Mouse (Mus musculus) R1 (cell line): ENCODE measurements at regions not wholly inside any gene's neighbourhood (a gene's known extent, or its start where the extent isn't known, plus 50 kb on each side); places are given as distances from the start of the nearest gene placed in this dataset.

Experiments
- DNase-seq: peaks from one replicate; pipeline ENCODE4 v3.0.0-alpha.2; 2018; ENCODE audit warnings: low read depth, low spot score

- DNase-seq = no peak
Observed at GRCm38 (mm10) chr6:140231537-140231936, 190.3 kb upstream of the Plcz1 start.

GRCm38 (mm10) chr6:140229295-140229694 is 188.0 kb upstream of the Plcz1 start:
- DNase-seq = no peak

- DNase-seq = no peak
Observed at GRCm38 (mm10) chr6:140228741-140229140, 187.5 kb upstream of the Plcz1 start.

- DNase-seq = no peak
Observed at GRCm38 (mm10) chr6:140222534-140223324, 181.5 kb upstream of the Plcz1 start.

GRCm38 (mm10) chr6:140221653-140222272 is 180.5 kb upstream of the Plcz1 start:
- no peak for DNase-seq

GRCm38 (mm10) chr6:140218789-140219188 is 177.5 kb upstream of the Plcz1 start:
- DNase-seq = no peak

- peak; percentile 63 for DNase-seq
Observed at GRCm38 (mm10) chr6:140212403-140212802, 171.1 kb upstream of the Plcz1 start.

- DNase-seq = no peak
Observed at GRCm38 (mm10) chr6:140210141-140210540, 168.9 kb upstream of the Plcz1 start.

GRCm38 (mm10) chr6:140209083-140209482 is 167.8 kb upstream of the Plcz1 start:
- DNase-seq = no peak

- DNase-seq = no peak
Observed at GRCm38 (mm10) chr6:140208375-140208774, 167.1 kb upstream of the Plcz1 start.

GRCm38 (mm10) chr6:140206676-140207075 is 165.4 kb upstream of the Plcz1 start:
- peak; percentile 56 for DNase-seq

GRCm38 (mm10) chr6:140201356-140201755 is 160.1 kb upstream of the Plcz1 start:
- DNase-seq = no peak

- peak; percentile 27 for DNase-seq
Observed at GRCm38 (mm10) chr6:140200322-140200721, 159.1 kb upstream of the Plcz1 start.

GRCm38 (mm10) chr6:140198036-140198435 is 156.8 kb upstream of the Plcz1 start:
- peak; percentile 98 for DNase-seq

GRCm38 (mm10) chr6:140197113-140197675 is 155.9 kb upstream of the Plcz1 start:
- DNase-seq = peak; percentile 94

- no peak for DNase-seq
Observed at GRCm38 (mm10) chr6:140194276-140194675, 153.0 kb upstream of the Plcz1 start.

- DNase-seq = peak; percentile 87
Observed at GRCm38 (mm10) chr6:140193084-140193939, 152.1 kb upstream of the Plcz1 start.

GRCm38 (mm10) chr6:140192526-140192925 is 151.3 kb upstream of the Plcz1 start:
- DNase-seq = peak; percentile 89

- no peak for DNase-seq
Observed at GRCm38 (mm10) chr6:140191341-140191740, 150.1 kb upstream of the Plcz1 start.

GRCm38 (mm10) chr6:140189601-140190000 is 148.3 kb upstream of the Plcz1 start:
- DNase-seq = no peak

- no peak for DNase-seq
Observed at GRCm38 (mm10) chr6:140187733-140188132, 146.5 kb upstream of the Plcz1 start.

GRCm38 (mm10) chr6:140187106-140187505 is 145.8 kb upstream of the Plcz1 start:
- no peak for DNase-seq
